Mouse (Mus musculus) embryonic facial prominence, embryonic 15.5 days (tissue): ENCODE data around the gene Adh1. TPM values are rescaled to one million over a fixed set of nuclear protein-coding genes. Genes with fewer than 3 reads are reported as not detected.
A peak's percentile ranks its signal among the peaks of the same experiment; 100 is the strongest.

Experiments used
- ATAC-seq: fragments of 200-750 bp; cut with Nextera tagmentation; 2 replicates; pipeline ENCODE4 v1.8.0; 2017; ENCODE audit warnings: low read depth, moderate TSS enrichment; ENCODE audit not compliant: insufficient number of reproducible peaks, low FRiP score, low TSS enrichment
- H3K27ac ChIP-seq: fragments of 300-500 bp; sonication (generic); replicated peaks from 2 replicates; pipeline ENCODE4 v1.5.1; 2015; ENCODE audit warnings: mild to moderate bottlenecking, inconsistent platforms
- H3K27me3 ChIP-seq: fragments of 300-500 bp; sonication (generic); 2 replicates; pipeline ENCODE4 v1.6.1; 2015; ENCODE audit warnings: inconsistent platforms
- H3K36me3 ChIP-seq: fragments of 300-500 bp; sonication (generic); 2 replicates; pipeline ENCODE4 v1.6.1; 2015; ENCODE audit warnings: mild to moderate bottlenecking, inconsistent platforms
- H3K4me1 ChIP-seq: fragments of 300-500 bp; sonication (generic); 2 replicates; pipeline ENCODE4 v1.6.1; 2015; ENCODE audit warnings: inconsistent platforms
- H3K4me2 ChIP-seq: fragments of 300-500 bp; sonication (generic); replicated peaks from 2 replicates; pipeline ENCODE4 v1.6.1; 2015; ENCODE audit warnings: mild to moderate bottlenecking, inconsistent platforms
- H3K4me3 ChIP-seq: fragments of 300-500 bp; sonication (generic); replicated peaks from 2 replicates; pipeline ENCODE4 v1.5.1; 2015; ENCODE audit warnings: mild to moderate bottlenecking, inconsistent platforms
- H3K9ac ChIP-seq: fragments of 300-500 bp; sonication (generic); 2 replicates; pipeline ENCODE4 v1.6.1; 2015; ENCODE audit warnings: inconsistent platforms
- H3K9me3 ChIP-seq: fragments of 300-500 bp; sonication (generic); replicated peaks from 2 replicates; pipeline ENCODE4 v1.6.1; 2016; ENCODE audit warnings: inconsistent platforms
- WGBS: fragments of 180-500 bp; shearing (Covaris S2); methylation state at CpG from one replicate; pipeline ENCODE4 v1.1.7; 2015; 5-methylcytosine and 5-hydroxymethylcytosine counted together
- polyA plus RNA-seq: library from polyadenylated mRNA; unstranded; fragments of >200 nt; fragmentation: Nextera tagmentation; extraction: Ambion mirVana; gene quantifications from 2 replicates; pipeline ENCODE4 v1.2.1, GENCODE M21; 2015

The Adh1 gene
- polyA plus RNA-seq, 1 experiment from 2014 or later = 30.5 TPM

DNA sequence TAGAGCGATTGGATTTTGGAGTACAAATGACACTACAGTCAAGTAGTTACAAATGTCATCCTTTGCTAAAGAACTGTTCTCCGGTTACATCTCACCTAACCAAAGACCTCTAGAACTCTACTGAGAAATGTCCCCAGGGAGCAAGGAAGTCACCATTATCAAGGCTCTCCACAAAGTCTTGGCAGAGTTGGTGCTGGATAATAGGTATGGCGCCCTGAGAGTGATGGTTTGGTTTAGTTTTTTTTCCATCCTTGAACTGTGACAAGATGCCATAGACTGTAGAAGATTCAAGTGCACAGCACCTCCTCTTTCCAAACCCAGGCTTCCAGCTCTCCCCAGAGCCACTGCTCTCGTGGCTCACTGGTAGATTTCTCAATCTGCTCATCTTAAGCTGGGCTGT, 26.9 kb downstream of the Adh1 start:
- H3K9me3 ChIP-seq = no peaks in the 10 kb centered on the region
- no peak for ATAC-seq
- no peak overlapping the region for H3K9ac ChIP-seq
- H3K36me3 ChIP-seq = no peaks in the 10 kb centered on the region
- WGBS = 82% methylated on average over 4 of the region's 4 CpGs
- no peaks in the 10 kb centered on the region for H3K4me1 ChIP-seq
- H3K4me2 ChIP-seq = no peak overlapping the region
- no peak overlapping the region for H3K27ac ChIP-seq
- H3K4me3 ChIP-seq = no peak overlapping the region
- H3K27me3 ChIP-seq = no peaks in the 10 kb centered on the region

GRCm38 (mm10) chr3:138290672-138291071, 29.9 kb downstream of the Adh1 start:
- WGBS = 75% methylated on average over 2 of the region's 2 CpGs
- H3K9me3 ChIP-seq = 0 out of 2 replicates have a peak, but pooled peaks cover 3% of the 10 kb centered on the region

DNA sequence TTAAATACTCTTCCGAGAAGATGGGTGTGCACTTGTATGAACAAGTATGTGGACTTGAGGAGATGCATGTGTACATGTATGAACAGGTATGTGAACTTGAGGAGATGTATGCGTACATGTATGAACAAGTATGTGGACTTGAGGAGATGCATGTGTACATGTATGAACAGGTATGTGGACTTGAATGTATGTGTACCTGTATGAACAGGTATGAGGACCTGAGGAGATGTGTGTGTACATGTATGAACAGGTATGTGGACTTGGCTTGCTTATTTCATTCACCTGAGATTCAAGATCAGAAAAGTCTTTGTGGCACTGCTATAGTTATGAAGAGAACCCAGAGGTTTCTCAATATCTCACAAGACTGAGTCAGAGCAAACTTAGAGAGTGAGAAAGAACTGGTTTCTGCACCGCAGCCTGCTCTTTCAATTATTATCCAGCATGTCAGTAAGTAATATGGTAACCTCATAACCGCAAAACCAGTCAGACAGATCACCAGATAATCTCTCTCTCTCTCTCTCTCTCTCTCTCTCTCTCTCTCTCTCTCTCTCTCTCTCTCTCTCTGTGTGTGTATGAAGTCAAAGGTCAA, 30.8 kb downstream of the Adh1 start:
- Histone ChIP-seq H3K4me3 (no peak overlapping the region), H3K9me3 (0 out of 2 replicates have a peak, but pooled peaks cover 3% of the 10 kb centered on the region), H3K27me3 (no peaks in the 10 kb centered on the region), H3K4me2 (no peak overlapping the region), H3K4me1 (no peaks in the 10 kb centered on the region), H3K36me3 (no peaks in the 10 kb centered on the region), H3K27ac (no peak overlapping the region), H3K9ac (no peak overlapping the region)
- 89% methylated on average over 4 of the region's 4 CpGs for WGBS
- no peak for ATAC-seq

More at GRCm38 (mm10) chr3:138290672-138291071, 29.9 kb downstream of the Adh1 start:
- ATAC-seq = no peak
- Histone ChIP-seq H3K4me1 (no peaks in the 10 kb centered on the region), H3K27me3 (no peaks in the 10 kb centered on the region), H3K9ac (no peak overlapping the region), H3K4me2 (no peak overlapping the region), H3K36me3 (no peaks in the 10 kb centered on the region), H3K4me3 (no peak overlapping the region), H3K27ac (no peak overlapping the region)

GRCm38 (mm10) chr3:138293298-138293895, 32.6 kb downstream of the Adh1 start:
- no peak overlapping the region for H3K4me3 ChIP-seq
- ATAC-seq = no peak
- WGBS = 86% methylated on average over 7 of the region's 7 CpGs
- H3K9me3 ChIP-seq = peaks cover 8% of the 10 kb centered on the region; the same call in 1 of the 2 replicates
- no peak overlapping the region for H3K9ac ChIP-seq
- no peak overlapping the region for H3K27ac ChIP-seq
- H3K4me1 ChIP-seq = no peaks in the 10 kb centered on the region
- H3K36me3 ChIP-seq = no peaks in the 10 kb centered on the region
- no peak overlapping the region for H3K4me2 ChIP-seq
- no peaks in the 10 kb centered on the region for H3K27me3 ChIP-seq

- 88% methylated on average over 9 of the region's 9 CpGs for WGBS
- 0 out of 2 replicates have a peak, but pooled peaks cover 13% of the 10 kb centered on the region for H3K4me1 ChIP-seq
- H3K9ac ChIP-seq = no peak overlapping the region
- no peak for ATAC-seq
- H3K4me3 ChIP-seq = no peak overlapping the region
- H3K27me3 ChIP-seq = no peaks in the 10 kb centered on the region
- H3K36me3 ChIP-seq = no peaks in the 10 kb centered on the region
- H3K4me2 ChIP-seq = no peak overlapping the region
- no peak overlapping the region for H3K27ac ChIP-seq
- peaks cover 8% of the 10 kb centered on the region; the same call in 1 of the 2 replicates for H3K9me3 ChIP-seq
These were observed 39.3 kb downstream of the Adh1 start for GRCm38 (mm10) chr3:138300130-138300529.

DNA sequence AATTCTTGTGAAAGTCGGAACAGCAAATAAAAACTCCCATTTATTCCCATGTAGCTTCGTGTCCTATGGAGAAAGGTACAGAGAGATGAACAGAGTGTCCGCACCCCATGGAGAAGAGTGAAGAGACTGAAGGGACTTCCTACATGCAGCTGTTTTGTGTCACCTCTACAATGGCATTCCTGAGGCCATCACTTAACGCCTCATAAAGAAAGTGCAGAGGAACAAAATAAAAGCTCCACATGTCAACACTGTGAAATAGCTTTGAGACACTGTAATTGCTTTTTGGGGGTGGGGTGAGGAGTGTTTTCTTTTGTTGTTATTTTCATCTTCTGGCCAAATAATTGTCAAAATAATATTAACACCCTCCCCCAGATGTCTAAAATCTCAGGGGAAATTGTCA, 41.9 kb downstream of the Adh1 start:
- ATAC-seq = no peak
- Histone ChIP-seq H3K4me2 (no peak overlapping the region), H3K4me3 (no peak overlapping the region), H3K36me3 (no peaks in the 10 kb centered on the region), H3K9ac (no peak overlapping the region), H3K4me1 (peaks cover 26% of the 10 kb centered on the region), H3K27me3 (no peaks in the 10 kb centered on the region), H3K9me3 (peaks cover 5% of the 10 kb centered on the region; the same call in 1 of the 2 replicates), H3K27ac (no peak overlapping the region)
- 68% methylated on average over 4 of the region's 4 CpGs for WGBS

GRCm38 (mm10) chr3:138303771-138304488, 43.1 kb downstream of the Adh1 start:
- ATAC-seq = no peak
- H3K9ac ChIP-seq = no peak overlapping the region
- H3K4me3 ChIP-seq = no peak overlapping the region
- H3K27me3 ChIP-seq = no peaks in the 10 kb centered on the region
- H3K27ac ChIP-seq = peak overlapping the region; percentile 24
- 68% methylated on average over 6 of the region's 6 CpGs for WGBS
- no peaks in the 10 kb centered on the region for H3K36me3 ChIP-seq
- H3K4me2 ChIP-seq = no peak overlapping the region
- H3K4me1 ChIP-seq = peaks cover 26% of the 10 kb centered on the region
- no peaks in the 10 kb centered on the region for H3K9me3 ChIP-seq

DNA sequence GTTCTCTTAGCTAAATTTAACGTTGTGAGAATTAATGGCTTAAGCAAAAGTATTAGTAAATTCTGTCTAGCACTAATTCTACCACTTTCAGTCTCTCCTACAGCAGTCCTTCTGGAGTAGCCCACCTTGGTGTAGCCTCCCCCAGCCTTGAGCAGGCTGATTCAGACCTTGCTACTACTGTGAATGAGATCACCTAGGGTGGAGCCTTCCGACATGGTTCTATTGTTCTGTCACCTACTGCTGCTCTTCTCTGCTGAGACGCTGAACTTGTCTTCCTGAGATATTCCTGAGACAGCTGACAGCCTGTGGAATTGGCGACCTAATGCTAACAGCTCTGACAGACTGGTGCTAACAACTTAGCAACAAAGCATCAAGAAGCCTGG, 43.7 kb downstream of the Adh1 start:
- no peak for ATAC-seq
- H3K4me1 ChIP-seq = peaks cover 26% of the 10 kb centered on the region
- no peaks in the 10 kb centered on the region for H3K27me3 ChIP-seq
- no peak overlapping the region for H3K9ac ChIP-seq
- 52% methylated on average over 4 of the region's 4 CpGs for WGBS
- H3K4me2 ChIP-seq = no peak overlapping the region
- no peaks in the 10 kb centered on the region for H3K9me3 ChIP-seq
- H3K4me3 ChIP-seq = no peak overlapping the region
- no peaks in the 10 kb centered on the region for H3K36me3 ChIP-seq
- peak overlapping the region; percentile 24; the same call in 1 of the 2 replicates for H3K27ac ChIP-seq

- Histone ChIP-seq H3K27ac (peak overlapping the region; percentile 58; the same call in 1 of the 2 replicates), H3K36me3 (no peaks in the 10 kb centered on the region), H3K4me1 (peaks cover 26% of the 10 kb centered on the region), H3K9me3 (no peaks in the 10 kb centered on the region), H3K27me3 (no peaks in the 10 kb centered on the region), H3K4me2 (no peak overlapping the region), H3K9ac (no peak overlapping the region), H3K4me3 (no peak overlapping the region)
- 65% methylated on average over 10 of the region's 10 CpGs for WGBS
- no peak for ATAC-seq
These were observed 44.9 kb downstream of the Adh1 start for GRCm38 (mm10) chr3:138305486-138306289.

- Histone ChIP-seq H3K36me3 (no peaks in the 10 kb centered on the region), H3K4me1 (peaks cover 26% of the 10 kb centered on the region), H3K9ac (no peak overlapping the region), H3K27ac (peak overlapping the region; percentile 58; the same call in 1 of the 2 replicates), H3K27me3 (no peaks in the 10 kb centered on the region), H3K4me3 (no peak overlapping the region), H3K4me2 (peak overlapping the region; percentile 27; the same call in 1 of the 2 replicates), H3K9me3 (no peaks in the 10 kb centered on the region)
- no peak for ATAC-seq
- 14% methylated on average over 8 of the region's 8 CpGs for WGBS
These were observed 45.5 kb downstream of the Adh1 start for GRCm38 (mm10) chr3:138306290-138306683.

DNA sequence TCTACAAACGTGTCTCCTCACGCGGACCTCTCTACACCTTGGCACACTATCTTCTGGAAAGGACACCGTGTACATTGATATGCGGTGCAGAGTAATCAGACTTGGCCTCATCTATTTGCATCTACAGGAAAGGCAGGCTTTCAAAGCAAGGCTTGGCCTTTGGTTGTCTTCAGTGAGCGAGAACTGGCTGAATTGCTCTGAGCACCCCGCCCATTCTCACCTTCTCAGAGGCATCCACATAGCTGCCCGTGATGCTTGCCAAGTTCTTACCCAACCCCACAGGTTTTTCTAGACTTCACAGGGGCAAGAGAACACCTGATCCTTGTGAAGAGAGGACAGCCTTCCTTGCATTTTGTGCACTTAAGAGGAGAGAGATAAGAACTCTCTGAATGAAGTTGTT, 49.1 kb downstream of the Adh1 start:
- peaks cover 13% of the 10 kb centered on the region for H3K4me1 ChIP-seq
- 0 out of 2 replicates have a peak overlapping the region, but pooled peaks have one; percentile 53 for H3K27ac ChIP-seq
- H3K9me3 ChIP-seq = no peaks in the 10 kb centered on the region
- no peak for ATAC-seq
- H3K4me3 ChIP-seq = no peak overlapping the region
- H3K4me2 ChIP-seq = no peak overlapping the region
- no peaks in the 10 kb centered on the region for H3K36me3 ChIP-seq
- H3K9ac ChIP-seq = no peak overlapping the region
- WGBS = 82% methylated on average over 8 of the region's 8 CpGs
- no peaks in the 10 kb centered on the region for H3K27me3 ChIP-seq
